Mouse (Mus musculus): ENCODE measurements around the gene Coro1c. TPM values are rescaled to one million over a fixed set of nuclear protein-coding genes. Genes with fewer than 3 reads are reported as not detected.

The Coro1c gene
- polyA plus RNA-seq, 1 experiment = 2.0 TPM

DNA sequence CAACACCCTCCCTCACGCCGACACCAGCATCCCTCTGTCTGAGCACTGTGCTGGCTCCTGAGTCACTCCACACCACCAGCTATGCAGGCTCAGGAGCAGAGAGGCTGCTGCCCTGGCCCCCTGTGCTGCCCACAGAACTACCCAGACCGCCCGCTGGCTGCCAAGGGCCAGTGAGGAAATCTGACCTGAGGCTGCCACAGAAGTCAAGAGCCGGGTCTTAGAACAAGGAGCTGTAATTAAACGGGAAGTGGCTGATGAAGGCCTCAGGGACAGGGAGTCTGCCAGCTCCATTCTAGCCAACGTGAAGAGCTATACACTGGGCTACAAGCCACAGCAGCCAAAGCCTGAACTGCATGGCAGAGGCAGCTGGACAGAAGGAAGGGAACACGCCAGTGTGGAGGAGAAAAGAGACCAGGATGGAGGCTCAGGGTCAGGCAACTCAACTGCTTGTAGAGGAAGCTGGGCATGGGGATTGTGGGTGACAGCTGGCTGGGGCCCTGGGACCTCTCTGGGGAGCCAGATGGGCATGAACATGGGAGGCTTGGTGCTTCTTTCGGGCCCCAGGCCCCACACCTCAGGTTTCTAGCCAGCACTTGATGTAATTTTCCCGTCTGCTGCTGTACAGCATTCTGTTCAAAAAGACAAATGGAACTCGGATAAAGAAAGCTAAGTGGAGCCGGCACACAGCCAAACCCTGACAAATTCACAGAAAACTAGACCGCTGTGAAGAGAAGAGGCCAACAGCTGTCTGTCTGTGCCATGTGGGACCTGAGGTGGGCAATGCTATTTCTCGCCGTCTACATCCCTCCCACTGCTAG, 25.8 kb downstream of the Coro1c start:
- Histone ChIP-seq H3K4me1 (ENCODE audit: control insufficient read depth) (peaks cover 15% of the 10 kb centered on the region), H3K9me3 (ENCODE audit: control insufficient read depth, low read length) (no peaks in the 10 kb centered on the region), H3K4me3 (replicated peaks) (no peak overlapping the region), H3K27me3 (ENCODE audit: control insufficient read depth) (no peaks in the 10 kb centered on the region), H3K36me3 (ENCODE audit: control insufficient read depth) (peaks cover 34% of the 10 kb centered on the region)
- TF ChIP-seq TAL1 (IDR thresholded peaks at IDR 0.05; ENCODE audit: low read length) (no peak), GATA1 (IDR thresholded peaks at IDR 0.05; ENCODE audit: low read length) (no peak)

DNA sequence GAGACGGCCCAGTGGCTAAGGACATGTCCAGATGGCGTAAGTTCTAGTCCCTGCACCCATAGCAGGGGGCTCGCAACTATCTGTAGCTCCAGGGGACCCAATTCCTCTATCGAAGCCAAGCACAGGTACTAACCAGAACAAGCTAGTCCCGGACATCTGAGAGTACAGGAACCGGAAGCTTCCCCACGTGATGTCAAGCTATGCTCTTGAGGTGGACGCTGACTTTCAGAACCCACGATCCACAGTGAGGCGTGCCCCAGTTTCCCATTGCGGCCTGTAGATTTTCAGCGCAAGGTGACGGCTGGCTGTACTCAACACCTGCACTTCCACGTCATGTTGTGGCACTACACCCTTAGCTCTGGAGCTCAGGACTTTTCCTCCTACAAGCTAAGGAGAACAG, 27.4 kb downstream of the Coro1c start:
- H3K4me3 ChIP-seq (replicated peaks) = no peak overlapping the region
- peaks cover 15% of the 10 kb centered on the region for H3K4me1 ChIP-seq (ENCODE audit: control insufficient read depth)
- H3K9me3 ChIP-seq (ENCODE audit: control insufficient read depth, low read length) = no peaks in the 10 kb centered on the region
- peaks cover 42% of the 10 kb centered on the region for H3K36me3 ChIP-seq (ENCODE audit: control insufficient read depth)
- H3K27me3 ChIP-seq (ENCODE audit: control insufficient read depth) = no peaks in the 10 kb centered on the region
- TF ChIP-seq GATA1 (IDR thresholded peaks at IDR 0.05; ENCODE audit: low read length) (no peak), TAL1 (IDR thresholded peaks at IDR 0.05; ENCODE audit: low read length) (no peak)

- H3K27me3 ChIP-seq (ENCODE audit: control insufficient read depth) = no peaks in the 10 kb centered on the region
- peaks cover 57% of the 10 kb centered on the region for H3K36me3 ChIP-seq (ENCODE audit: control insufficient read depth)
- no peak overlapping the region for H3K4me3 ChIP-seq (replicated peaks)
- H3K4me1 ChIP-seq (ENCODE audit: control insufficient read depth) = peaks cover 13% of the 10 kb centered on the region
- H3K9me3 ChIP-seq (ENCODE audit: control insufficient read depth, low read length) = peaks cover 4% of the 10 kb centered on the region; the same call in 1 of the 2 replicates
- no peak for TF ChIP-seq TAL1 (IDR thresholded peaks at IDR 0.05; ENCODE audit: low read length)
- no peak for TF ChIP-seq GATA1 (IDR thresholded peaks at IDR 0.05; ENCODE audit: low read length)
These were observed 29.5 kb downstream of the Coro1c start for GRCm38 (mm10) chr5:113878943-113879617.

DNA sequence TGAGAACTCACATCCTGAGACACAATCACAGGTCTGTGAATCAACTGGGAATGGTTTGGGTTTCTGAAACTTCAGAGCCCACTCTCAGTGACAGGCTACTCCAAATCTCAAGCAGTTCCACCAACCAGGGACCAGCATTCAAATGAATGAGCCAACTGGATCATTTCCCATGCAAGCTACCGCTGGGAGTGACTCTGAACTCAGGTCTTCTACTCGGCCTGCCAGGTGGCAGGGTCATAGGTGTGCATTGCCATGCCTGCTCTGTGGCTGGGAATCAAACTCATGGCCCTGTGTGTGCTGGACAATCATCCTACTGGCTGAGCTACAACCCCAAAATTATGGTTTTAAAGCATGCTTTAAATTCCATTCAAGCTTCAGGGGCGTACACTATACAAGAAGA, 31.0 kb downstream of the Coro1c start:
- Histone ChIP-seq H3K36me3 (ENCODE audit: control insufficient read depth) (peaks cover 57% of the 10 kb centered on the region), H3K9me3 (ENCODE audit: control insufficient read depth, low read length) (peaks cover 4% of the 10 kb centered on the region; the same call in 1 of the 2 replicates), H3K27me3 (ENCODE audit: control insufficient read depth) (no peaks in the 10 kb centered on the region), H3K4me3 (replicated peaks) (no peak overlapping the region), H3K4me1 (ENCODE audit: control insufficient read depth) (peaks cover 17% of the 10 kb centered on the region)
- TF ChIP-seq TAL1 (IDR thresholded peaks at IDR 0.05; ENCODE audit: low read length) = no peak
- TF ChIP-seq GATA1 (IDR thresholded peaks at IDR 0.05; ENCODE audit: low read length) = no peak

DNA sequence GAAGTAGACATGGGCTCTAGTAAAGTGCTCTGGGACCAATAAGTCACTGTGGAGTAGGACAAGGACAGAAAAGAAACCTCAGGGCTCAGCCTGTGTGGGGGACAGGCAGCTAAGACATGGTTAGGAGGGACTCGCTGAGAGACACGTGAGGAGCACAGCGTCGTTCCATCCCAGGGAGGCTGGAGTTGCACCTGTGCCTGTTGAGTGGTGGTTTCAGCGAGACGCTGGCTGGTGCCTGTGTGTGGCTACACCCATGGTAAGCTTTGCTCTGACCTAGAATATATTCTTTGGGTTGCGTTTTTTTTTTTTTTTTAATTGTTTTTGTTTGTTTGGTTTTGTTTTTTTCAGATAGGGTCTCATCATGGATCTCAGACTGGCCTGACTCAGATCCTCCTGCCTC, 32.4 kb downstream of the Coro1c start:
- Histone ChIP-seq H3K4me3 (replicated peaks) (no peak overlapping the region), H3K27me3 (ENCODE audit: control insufficient read depth) (no peaks in the 10 kb centered on the region), H3K36me3 (ENCODE audit: control insufficient read depth) (peaks cover 44% of the 10 kb centered on the region), H3K9me3 (ENCODE audit: control insufficient read depth, low read length) (peaks cover 4% of the 10 kb centered on the region; the same call in 1 of the 2 replicates), H3K4me1 (ENCODE audit: control insufficient read depth) (peaks cover 27% of the 10 kb centered on the region)
- TF ChIP-seq TAL1 (IDR thresholded peaks at IDR 0.05; ENCODE audit: low read length) = no peak
- TF ChIP-seq GATA1 (IDR thresholded peaks at IDR 0.05; ENCODE audit: low read length) = no peak

- H3K4me3 ChIP-seq (replicated peaks) = no peak overlapping the region
- peaks cover 28% of the 10 kb centered on the region for H3K4me1 ChIP-seq (ENCODE audit: control insufficient read depth)
- H3K27me3 ChIP-seq (ENCODE audit: control insufficient read depth) = no peaks in the 10 kb centered on the region
- peaks cover 4% of the 10 kb centered on the region; the same call in 1 of the 2 replicates for H3K9me3 ChIP-seq (ENCODE audit: control insufficient read depth, low read length)
- no peak for TF ChIP-seq TAL1 (IDR thresholded peaks at IDR 0.05; ENCODE audit: low read length)
- TF ChIP-seq GATA1 (IDR thresholded peaks at IDR 0.05; ENCODE audit: low read length) = no peak
- H3K36me3 ChIP-seq (ENCODE audit: control insufficient read depth) = peaks cover 39% of the 10 kb centered on the region
These were observed 32.9 kb downstream of the Coro1c start for GRCm38 (mm10) chr5:113875625-113876024.

DNA sequence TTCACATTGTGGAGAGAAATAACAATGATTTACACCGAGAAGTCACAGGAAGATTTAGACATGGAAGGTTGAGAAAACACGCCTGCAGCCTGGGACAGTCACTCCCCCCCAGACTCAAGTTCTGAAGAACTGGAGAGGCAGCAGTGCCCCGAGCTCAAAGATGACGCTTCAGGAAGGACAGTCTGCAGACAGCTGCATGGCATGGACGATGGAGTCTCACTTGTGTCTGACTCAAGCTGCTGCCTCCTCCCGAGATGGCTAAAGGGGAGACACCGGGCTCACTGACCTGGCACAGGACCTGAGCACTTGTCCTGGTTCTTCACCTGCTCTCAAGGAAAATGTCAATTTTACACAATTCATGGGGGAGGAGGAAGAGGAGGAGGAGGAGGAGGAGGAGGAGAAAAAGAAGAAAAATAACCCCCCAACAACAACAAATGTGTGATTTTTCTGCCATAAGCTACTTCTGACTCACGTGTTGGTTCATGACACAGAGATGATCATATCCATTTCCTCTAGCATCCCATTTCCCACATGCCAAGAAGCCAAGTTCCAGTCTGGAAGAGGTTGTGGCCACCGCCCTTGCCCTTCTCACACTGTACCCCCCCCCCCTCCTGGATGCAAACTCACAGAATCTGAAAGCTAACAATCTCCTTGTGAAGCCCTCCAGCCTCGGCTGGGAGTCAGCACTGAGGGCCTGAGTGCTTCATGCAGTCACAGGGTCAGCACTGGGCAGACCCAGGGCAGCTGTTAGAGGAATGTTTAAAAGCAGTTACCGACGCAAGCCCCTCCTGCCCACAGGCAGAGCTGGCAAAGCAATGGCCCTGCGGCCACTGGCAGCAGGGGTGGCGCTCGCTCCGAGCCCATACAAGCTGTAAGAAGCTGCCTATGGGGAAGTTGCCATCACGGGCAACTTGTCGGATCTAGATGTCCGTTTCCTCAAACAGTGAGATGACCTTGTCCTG, 34.2 kb downstream of the Coro1c start:
- peaks cover 28% of the 10 kb centered on the region for H3K36me3 ChIP-seq (ENCODE audit: control insufficient read depth)
- peaks cover 4% of the 10 kb centered on the region; the same call in 1 of the 2 replicates for H3K9me3 ChIP-seq (ENCODE audit: control insufficient read depth, low read length)
- H3K27me3 ChIP-seq (ENCODE audit: control insufficient read depth) = no peaks in the 10 kb centered on the region
- H3K4me3 ChIP-seq (replicated peaks) = no peak overlapping the region
- peaks cover 30% of the 10 kb centered on the region for H3K4me1 ChIP-seq (ENCODE audit: control insufficient read depth)
- TF ChIP-seq TAL1 (IDR thresholded peaks at IDR 0.05; ENCODE audit: low read length) (no peak), GATA1 (IDR thresholded peaks at IDR 0.05; ENCODE audit: low read length) (no peak)

DNA sequence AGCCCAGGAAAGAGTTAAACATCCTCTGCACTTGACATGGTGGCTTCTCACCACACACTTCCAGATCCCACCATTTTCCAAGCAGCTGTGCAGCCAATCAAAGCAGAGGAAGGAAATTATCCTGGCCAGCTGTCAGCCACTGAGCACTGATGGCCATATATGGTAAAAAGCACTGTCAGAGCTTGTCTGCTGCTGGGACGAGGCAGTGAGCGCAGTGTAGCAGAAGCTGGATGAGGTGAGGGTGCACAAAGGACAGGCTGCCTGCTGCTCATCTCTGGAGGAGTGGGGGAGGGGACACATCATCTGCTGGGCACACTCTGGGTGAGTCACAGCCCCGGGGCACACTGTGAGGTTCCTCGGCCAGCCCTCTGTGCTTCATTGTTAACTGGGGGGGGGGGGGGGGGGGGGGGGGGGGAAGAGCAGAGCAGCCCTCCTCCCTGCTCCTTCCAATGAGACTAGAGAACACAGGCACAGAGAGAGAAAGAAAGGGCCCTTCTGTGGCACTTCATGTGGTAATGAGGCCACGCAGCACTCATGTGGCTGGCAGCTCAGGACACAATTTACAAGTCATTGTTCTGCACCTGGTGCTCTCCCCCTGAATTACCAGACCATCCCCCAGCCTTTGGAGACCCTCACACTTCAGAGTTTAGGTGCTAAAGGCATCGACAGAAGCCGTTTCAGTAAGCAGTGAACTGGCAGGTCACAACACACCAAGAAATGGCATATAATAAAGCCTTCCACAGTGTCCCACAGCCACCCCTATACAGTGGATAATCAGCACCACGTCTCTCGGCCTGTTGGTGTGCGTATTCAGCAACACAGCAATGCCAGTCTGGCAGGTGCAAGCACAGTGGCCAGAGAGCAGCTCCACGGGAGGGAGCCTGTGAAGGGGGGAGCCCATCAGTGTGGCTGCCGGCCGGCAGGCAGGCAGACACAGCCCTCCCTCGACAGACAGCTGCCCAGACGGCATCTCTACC, 35.3 kb downstream of the Coro1c start:
- TF ChIP-seq GATA1 (IDR thresholded peaks at IDR 0.05; ENCODE audit: low read length) (no peak), TAL1 (IDR thresholded peaks at IDR 0.05; ENCODE audit: low read length) (no peak)
- Histone ChIP-seq H3K36me3 (ENCODE audit: control insufficient read depth) (peaks cover 24% of the 10 kb centered on the region), H3K4me3 (replicated peaks) (no peak overlapping the region), H3K27me3 (ENCODE audit: control insufficient read depth) (no peaks in the 10 kb centered on the region), H3K4me1 (ENCODE audit: control insufficient read depth) (peaks cover 28% of the 10 kb centered on the region), H3K9me3 (ENCODE audit: control insufficient read depth, low read length) (peaks cover 4% of the 10 kb centered on the region; the same call in 1 of the 2 replicates)
